Mouse (Mus musculus) mesoderm, embryonic 11.5 days (tissue): ENCODE results near the gene Smpd4.
"Not testable (repeated sequence)": the region's sequence is repeated elsewhere in the genome, so short reads cannot be mapped to it uniquely, and the experiment has no call there.

ENCODE experiments used
- DNase-seq: peaks from one replicate; pipeline ENCODE4 v3.0.0-alpha.2; 2012; ENCODE audit warnings: low read depth, low spot score

Gene Smpd4

GRCm38 (mm10) chr16:17619198-17620105 is at the start of gene Smpd4:
Smpd4 (plus strand) TSS chr16:17619354.
- DNase-seq, result peak; percentile 93

- DNase-seq, result peak; percentile 31
Observed at GRCm38 (mm10) chr16:17575870-17576824, 43.0 kb upstream of the Smpd4 start.

- DNase-seq, result no peak
Observed at GRCm38 (mm10) chr16:17576825-17577215, 42.3 kb upstream of the Smpd4 start.

- peak; percentile 62 for DNase-seq
Observed at GRCm38 (mm10) chr16:17583064-17583463, 36.1 kb upstream of the Smpd4 start, which contains the start of gene Slc7a4. Slc7a4 (minus strand) TSS chr16:17583214.

- no peak for DNase-seq
Observed at GRCm38 (mm10) chr16:17584555-17584954, 34.6 kb upstream of the Smpd4 start.

- peak; percentile 41 for DNase-seq
Observed at GRCm38 (mm10) chr16:17590731-17591130, 28.4 kb upstream of the Smpd4 start.

GRCm38 (mm10) chr16:17600944-17601562 is 18.1 kb upstream of the Smpd4 start:
- no peak for DNase-seq

- DNase-seq, result no peak
Observed at GRCm38 (mm10) chr16:17604941-17605340, 14.2 kb upstream of the Smpd4 start.

- DNase-seq, result no peak
Observed at GRCm38 (mm10) chr16:17605684-17606083, 13.5 kb upstream of the Smpd4 start.

- DNase-seq, result no peak
Observed at GRCm38 (mm10) chr16:17611383-17611782, 7.8 kb upstream of the Smpd4 start.

- not testable (repeated sequence) for DNase-seq
Observed at GRCm38 (mm10) chr16:17614740-17615139, 4.4 kb upstream of the Smpd4 start.

GRCm38 (mm10) chr16:17616212-17616611 is 2.9 kb upstream of the Smpd4 start:
- DNase-seq, result no peak

- DNase-seq, result peak; percentile 63
Observed at GRCm38 (mm10) chr16:17617922-17618565, 1.1 kb upstream of the Smpd4 start.

- no peak for DNase-seq
Observed at GRCm38 (mm10) chr16:17621936-17622335, 2.8 kb downstream of the Smpd4 start.

GRCm38 (mm10) chr16:17625488-17626268 is 6.5 kb downstream of the Smpd4 start:
- DNase-seq, result peak; percentile 53

- no peak for DNase-seq
Observed at GRCm38 (mm10) chr16:17626269-17626555, 7.1 kb downstream of the Smpd4 start.

GRCm38 (mm10) chr16:17632580-17632979 is 13.4 kb downstream of the Smpd4 start:
- no peak for DNase-seq

- no peak for DNase-seq
Observed at GRCm38 (mm10) chr16:17633481-17634181, 14.5 kb downstream of the Smpd4 start.

GRCm38 (mm10) chr16:17636904-17637303 is 17.8 kb downstream of the Smpd4 start:
- no peak for DNase-seq

- DNase-seq, result no peak
Observed at GRCm38 (mm10) chr16:17637610-17638009, 18.5 kb downstream of the Smpd4 start.
